Mouse (Mus musculus): ENCODE measurements at regions not wholly inside any gene's neighbourhood (a gene's known extent, or its start where the extent isn't known, plus 50 kb on each side); places are given as distances from the start of the nearest gene placed in this dataset.

DNA sequence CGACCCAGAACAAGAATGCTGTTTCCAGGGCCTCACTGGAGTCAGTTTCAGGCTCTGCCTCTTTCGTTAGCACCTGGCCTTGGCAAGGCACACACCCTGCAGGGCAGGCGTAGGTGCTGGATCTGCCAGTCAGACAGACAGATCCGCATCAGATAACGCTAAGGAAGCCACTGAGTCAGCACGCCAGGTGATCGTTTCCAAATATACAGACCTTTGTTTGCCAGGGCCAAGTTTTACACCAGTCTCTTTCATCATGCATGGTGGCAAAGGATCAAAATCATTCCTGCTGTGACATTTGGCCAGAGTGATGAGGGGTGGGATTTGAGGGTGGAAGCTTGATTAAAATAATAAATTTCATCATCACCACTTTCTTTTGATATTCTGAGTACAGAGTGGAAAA, 411.0 kb downstream of the Ofcc1 start:
- no peak for DNase-seq (ENCODE audit: extremely low spot score in 1 of 2, low spot score in 1 of 2)

GRCm38 (mm10) chr13:39935216-39935615, 426.0 kb downstream of the Ofcc1 start:
- no peak for DNase-seq (ENCODE audit: extremely low spot score in 1 of 2, low spot score in 1 of 2)

GRCm38 (mm10) chr13:39931487-39931886, 429.8 kb downstream of the Ofcc1 start:
- no peak for DNase-seq (ENCODE audit: extremely low spot score in 1 of 2, low spot score in 1 of 2)

- no peak for DNase-seq (ENCODE audit: extremely low spot score in 1 of 2, low spot score in 1 of 2)
Observed at GRCm38 (mm10) chr13:39928573-39928972, 432.7 kb downstream of the Ofcc1 start.

GRCm38 (mm10) chr13:39924366-39924765, 436.9 kb downstream of the Ofcc1 start:
- DNase-seq (ENCODE audit: extremely low spot score in 1 of 2, low spot score in 1 of 2): no peak

DNA sequence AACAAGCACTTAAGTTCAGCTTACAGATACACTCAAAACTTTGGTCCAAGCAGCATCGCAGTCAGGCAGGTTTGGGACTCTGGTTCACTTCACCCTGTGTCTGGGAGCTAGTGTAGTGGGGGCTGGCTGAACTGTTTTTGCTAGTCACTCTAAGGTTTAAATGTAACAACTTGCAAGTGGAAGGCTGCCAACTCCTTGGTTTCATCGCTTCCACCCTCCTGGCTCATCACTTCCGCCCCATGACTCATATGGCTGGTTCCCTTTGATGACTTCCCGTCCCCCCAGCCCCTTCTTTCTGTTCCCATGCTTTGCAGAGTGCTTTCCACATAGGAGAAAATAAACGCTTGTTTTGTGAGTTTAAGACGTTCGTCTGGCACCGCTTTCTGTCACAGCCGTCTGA, 438.1 kb downstream of the Ofcc1 start:
- DNase-seq (ENCODE audit: extremely low spot score in 1 of 2, low spot score in 1 of 2): peak; percentile 8 to 70

DNA sequence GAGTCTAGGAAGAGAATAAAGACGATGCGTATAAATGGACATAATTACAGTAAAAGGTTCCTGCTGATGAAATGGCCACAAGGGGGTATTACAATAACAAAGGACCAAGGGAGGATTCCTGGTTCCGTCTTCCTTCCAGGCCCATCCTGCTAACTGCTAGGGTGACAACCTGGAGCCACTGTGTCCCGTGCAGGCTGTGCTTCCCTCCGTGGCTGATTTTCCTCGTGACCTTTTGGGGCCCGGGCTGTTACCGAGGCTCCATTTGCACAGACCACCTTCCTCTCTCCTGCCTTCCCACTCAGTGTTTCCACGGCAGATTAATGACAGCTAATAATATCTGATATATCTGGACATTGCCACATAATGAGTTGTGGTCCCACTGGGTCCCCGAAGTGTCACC, 453.5 kb downstream of the Ofcc1 start:
- no peak for DNase-seq (ENCODE audit: extremely low spot score in 1 of 2, low spot score in 1 of 2)

GRCm38 (mm10) chr13:39904264-39904663, 457.0 kb downstream of the Ofcc1 start:
- DNase-seq (ENCODE audit: extremely low spot score in 1 of 2, low spot score in 1 of 2): peak; percentile 11 to 48

DNA sequence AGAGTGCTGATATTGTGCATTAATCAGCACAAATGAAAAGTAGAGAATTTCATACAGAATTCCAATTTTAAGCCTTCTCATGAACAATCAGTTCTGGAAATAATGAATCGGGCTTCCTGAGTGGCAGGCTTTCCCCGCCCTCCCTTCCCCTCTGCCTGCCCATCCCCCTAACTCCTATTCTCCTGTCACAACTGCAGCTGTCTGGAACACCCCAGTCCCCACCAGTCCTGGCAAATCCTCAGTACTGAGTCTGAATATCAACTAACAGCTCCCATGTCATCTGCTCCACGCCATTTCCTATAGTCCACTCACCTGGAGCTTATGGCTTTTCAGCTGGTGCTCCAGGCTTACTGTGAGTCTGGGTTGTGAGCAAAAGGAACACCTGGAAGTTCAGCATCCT, 457.9 kb downstream of the Ofcc1 start:
- no peak for DNase-seq (ENCODE audit: extremely low spot score in 1 of 2, low spot score in 1 of 2)

- no peak for DNase-seq (ENCODE audit: extremely low spot score in 1 of 2, low spot score in 1 of 2)
Observed at GRCm38 (mm10) chr13:39899332-39899731, 461.9 kb downstream of the Ofcc1 start.

DNA sequence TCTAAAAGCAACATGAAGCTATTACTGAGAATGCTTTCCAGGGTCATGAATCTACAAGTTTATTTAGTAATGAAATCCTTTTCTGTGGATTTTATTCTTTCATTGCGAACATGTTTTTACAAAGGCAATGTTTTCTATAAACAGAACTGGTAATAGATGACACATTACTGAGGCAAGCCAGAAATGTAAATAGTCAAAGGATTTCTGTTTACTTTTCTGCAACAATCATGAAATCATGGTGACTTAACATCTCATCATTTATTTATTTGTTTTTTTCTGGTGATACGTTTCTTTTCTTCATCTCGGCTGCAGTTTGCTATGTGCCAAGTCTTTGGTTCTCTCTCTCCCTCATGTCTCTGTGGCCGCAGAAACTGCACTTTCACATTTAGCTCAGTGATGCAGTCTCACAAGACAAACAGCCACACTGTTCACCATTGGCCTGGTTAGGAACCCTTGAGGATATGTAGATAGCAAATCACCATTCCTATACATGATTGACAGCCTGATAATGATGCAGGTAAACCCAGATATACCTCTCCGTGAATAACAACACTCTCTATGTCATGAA, 462.8 kb downstream of the Ofcc1 start:
- DNase-seq (ENCODE audit: extremely low spot score in 1 of 2, low spot score in 1 of 2): no peak

DNA sequence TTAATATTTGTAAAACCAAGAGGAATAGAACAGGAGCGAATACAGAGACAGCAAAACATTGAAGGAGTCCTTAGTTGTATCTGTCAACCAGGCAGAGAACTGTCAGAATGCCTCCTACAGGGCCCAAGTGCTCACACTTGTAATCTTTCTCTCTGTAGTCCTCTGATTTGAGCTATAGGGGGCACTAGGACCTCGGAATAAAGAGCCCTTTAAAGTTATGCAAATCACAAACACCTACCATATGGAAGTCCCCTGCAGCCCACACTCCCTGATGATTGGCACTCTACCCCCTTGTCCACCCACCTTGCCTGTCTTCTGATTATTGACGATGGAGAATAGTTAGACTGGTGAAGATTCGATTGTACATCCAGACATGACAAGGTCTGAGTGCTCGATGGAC, 467.1 kb downstream of the Ofcc1 start:
- DNase-seq (ENCODE audit: extremely low spot score in 1 of 2, low spot score in 1 of 2): peak; percentile 3 to 57

- no peak for DNase-seq (ENCODE audit: extremely low spot score in 1 of 2, low spot score in 1 of 2)
Observed at GRCm38 (mm10) chr13:39881066-39881465, 480.2 kb downstream of the Ofcc1 start.

- DNase-seq (ENCODE audit: extremely low spot score in 1 of 2, low spot score in 1 of 2): no peak
Observed at GRCm38 (mm10) chr13:39880136-39880535, 481.1 kb downstream of the Ofcc1 start.

DNA sequence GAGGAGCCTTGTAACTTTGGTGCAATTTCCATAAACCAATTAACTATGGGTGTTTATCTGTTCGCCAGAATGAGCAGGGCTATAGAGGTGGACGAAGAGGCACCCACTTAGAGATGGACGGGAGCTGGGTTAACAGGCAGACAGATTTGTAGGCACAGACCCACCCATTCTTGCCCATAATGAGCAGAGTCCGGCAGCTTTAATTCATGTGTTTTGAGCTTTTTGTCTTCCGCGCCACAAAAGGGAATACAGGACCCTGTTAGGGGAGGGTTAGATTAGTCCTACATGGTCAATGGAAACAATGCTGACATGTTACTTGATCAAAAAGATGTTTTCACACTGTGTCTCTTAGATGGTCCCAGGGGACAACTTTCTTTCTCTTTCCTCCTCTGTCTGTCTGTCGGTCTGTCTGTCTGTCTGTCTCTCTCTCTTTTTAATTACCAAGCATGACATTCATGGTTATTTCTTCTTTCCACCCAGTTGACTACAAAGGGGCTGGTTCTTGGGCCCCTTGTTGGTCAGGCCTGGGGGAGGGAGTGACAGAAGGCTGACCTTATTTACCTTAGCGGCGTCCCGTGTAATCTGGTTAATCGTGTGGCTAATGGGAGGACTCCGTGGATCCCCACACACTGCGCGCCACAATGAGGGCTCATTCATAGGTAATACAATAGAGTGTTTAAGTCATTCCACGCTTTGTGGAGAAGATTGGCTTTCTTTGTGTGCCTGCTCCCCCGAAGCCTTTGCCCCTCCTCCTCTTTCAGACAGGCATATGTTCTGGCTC, 483.7 kb downstream of the Ofcc1 start:
- DNase-seq (ENCODE audit: extremely low spot score in 1 of 2, low spot score in 1 of 2): no peak

- no peak for DNase-seq (ENCODE audit: extremely low spot score in 1 of 2, low spot score in 1 of 2)
Observed at GRCm38 (mm10) chr13:39852257-39852800, 508.9 kb downstream of the Ofcc1 start.

- DNase-seq (ENCODE audit: extremely low spot score in 1 of 2, low spot score in 1 of 2): no peak
Observed at GRCm38 (mm10) chr13:39849391-39849790, 511.9 kb downstream of the Ofcc1 start.

- DNase-seq (ENCODE audit: extremely low spot score in 1 of 2, low spot score in 1 of 2): no peak
Observed at GRCm38 (mm10) chr13:39836053-39836584, 525.1 kb downstream of the Ofcc1 start.

DNA sequence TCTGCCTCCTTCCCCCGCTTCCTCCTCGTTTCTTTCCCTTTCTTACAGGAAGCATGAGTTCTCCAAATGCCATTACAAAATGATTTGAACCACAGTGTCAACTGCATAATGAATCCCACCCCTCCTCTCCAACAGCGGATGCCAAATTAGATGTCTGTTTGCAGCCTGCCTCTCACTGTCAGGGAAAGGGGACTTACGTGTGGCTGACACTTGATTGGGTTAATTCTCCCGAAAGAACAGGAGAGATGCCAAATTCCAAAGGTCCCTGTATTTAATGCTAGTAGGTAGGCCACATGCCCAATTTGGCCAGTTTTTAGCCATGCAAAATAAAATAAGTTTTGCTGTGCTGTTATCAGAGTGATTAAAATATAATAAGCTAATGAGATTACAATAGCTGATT, 525.9 kb downstream of the Ofcc1 start:
- no peak for DNase-seq (ENCODE audit: extremely low spot score in 1 of 2, low spot score in 1 of 2)

- DNase-seq (ENCODE audit: extremely low spot score in 1 of 2, low spot score in 1 of 2): peak in 1 of 2 experiments; percentile 15
Observed at GRCm38 (mm10) chr13:39834521-39835245, 526.6 kb downstream of the Ofcc1 start.

DNA sequence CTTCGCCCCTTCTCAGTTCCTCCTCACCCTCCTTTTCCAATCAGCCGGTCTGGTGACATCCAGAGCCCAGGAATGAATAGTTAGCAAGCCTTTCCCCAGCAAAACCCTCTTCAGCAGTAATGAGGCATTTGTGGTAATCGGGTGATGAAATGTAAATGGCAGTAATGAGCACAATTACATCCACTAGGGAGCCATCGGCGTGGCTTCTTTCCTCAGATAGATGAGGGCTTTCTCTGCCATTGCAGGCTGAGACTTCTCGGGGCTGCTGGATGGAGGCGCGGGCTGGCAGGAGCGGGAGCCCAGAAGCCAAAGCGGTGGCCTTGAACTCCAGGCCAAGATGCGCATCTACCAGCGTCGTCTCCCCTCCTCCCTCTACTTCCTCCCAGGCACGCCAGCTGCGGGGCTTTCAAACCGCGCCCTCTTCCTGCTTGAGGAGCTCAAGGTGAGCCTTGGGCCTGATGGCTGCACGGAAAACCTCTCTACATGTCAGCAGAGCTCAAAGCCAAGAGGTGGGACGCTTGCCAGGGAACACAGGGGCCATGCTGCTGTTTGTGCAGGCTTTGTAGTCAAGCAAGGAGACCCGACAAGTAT, 537.2 kb downstream of the Ofcc1 start:
- DNase-seq (ENCODE audit: extremely low spot score in 1 of 2, low spot score in 1 of 2): no peak
